Mouse (Mus musculus): Measurements from ENCODE around the gene AI467606. TPM values are rescaled to one million over a fixed set of nuclear protein-coding genes. Genes with fewer than 3 reads are reported as not detected.
"Not testable (repeated sequence)": the region's sequence is repeated elsewhere in the genome, so short reads cannot be mapped to it uniquely, and the experiment has no call there.

Gene AI467606
- polyA plus RNA-seq, 1 experiment from 2014 or later: 8.3 TPM

GRCm38 (mm10) chr7:127082995-127083394 is 8.2 kb upstream of the AI467606 start:
- Histone ChIP-seq H3K27ac (no peak overlapping the region), H3K9ac (no peak overlapping the region), H3K4me2 (no peak overlapping the region), H3K36me3 (no peaks in the 10 kb centered on the region), H3K9me3 (replicated peaks) (no peaks in the 10 kb centered on the region), H3K4me1 (peaks cover 55% of the 10 kb centered on the region), H3K4me3 (no peak overlapping the region), H3K27me3 (replicated peaks) (no peaks in the 10 kb centered on the region)
- 17% methylated on average over 2 of the region's 2 CpGs for WGBS (ENCODE audit: insufficient replicate concordance)
- ATAC-seq: no peak

- H3K27me3 ChIP-seq (replicated peaks): no peaks in the 10 kb centered on the region
- H3K36me3 ChIP-seq: no peaks in the 10 kb centered on the region
- H3K4me3 ChIP-seq: no peak overlapping the region
- H3K9ac ChIP-seq: no peak overlapping the region; the same call in 1 of the 2 replicates
- H3K9me3 ChIP-seq (replicated peaks): no peaks in the 10 kb centered on the region
- ATAC-seq: 0 out of 2 replicates have a peak, but pooled peaks have one; percentile 31
- H3K4me1 ChIP-seq: peaks cover 59% of the 10 kb centered on the region
- no peak overlapping the region for H3K4me2 ChIP-seq
- WGBS (ENCODE audit: insufficient replicate concordance): 53% methylated on average over 4 of the region's 4 CpGs
- H3K27ac ChIP-seq: peak overlapping the region; percentile 46; the same call in 1 of the 2 replicates
Measured at GRCm38 (mm10) chr7:127083689-127084088, 7.5 kb upstream of the AI467606 start.

- Histone ChIP-seq H3K9me3 (replicated peaks) (no peaks in the 10 kb centered on the region), H3K27me3 (replicated peaks) (no peaks in the 10 kb centered on the region), H3K36me3 (no peaks in the 10 kb centered on the region), H3K27ac (0 out of 2 replicates have a peak overlapping the region, but pooled peaks have one; percentile 20), H3K4me2 (no peak overlapping the region), H3K4me3 (no peak overlapping the region), H3K9ac (no peak overlapping the region), H3K4me1 (peaks cover 70% of the 10 kb centered on the region)
- 71% methylated on average over 2 of the region's 2 CpGs for WGBS (ENCODE audit: insufficient replicate concordance)
- ATAC-seq: no peak
Measured at GRCm38 (mm10) chr7:127084794-127085193, 6.4 kb upstream of the AI467606 start.

- not testable (repeated sequence) for H3K9me3 ChIP-seq (replicated peaks); H3K36me3 ChIP-seq; H3K4me3 ChIP-seq; H3K27me3 ChIP-seq (replicated peaks); H3K9ac ChIP-seq
- WGBS (ENCODE audit: insufficient replicate concordance): 31% methylated on average over 6 of the region's 6 CpGs
- peak overlapping the region; percentile 24; the same call in 1 of the 2 replicates for H3K4me2 ChIP-seq
- H3K27ac ChIP-seq: peak overlapping the region; percentile 80
- peaks cover 80% of the 10 kb centered on the region for H3K4me1 ChIP-seq
- ATAC-seq: peak; percentile 49; the same call in 1 of the 2 replicates
Measured at GRCm38 (mm10) chr7:127085751-127086150, 5.4 kb upstream of the AI467606 start.

- 58% methylated on average over 6 of the region's 6 CpGs for WGBS (ENCODE audit: insufficient replicate concordance)
- H3K27me3 ChIP-seq (replicated peaks); H3K36me3 ChIP-seq; ATAC-seq; H3K9ac ChIP-seq; H3K4me3 ChIP-seq; H3K9me3 ChIP-seq (replicated peaks): not testable (repeated sequence)
- H3K4me1 ChIP-seq: peaks cover 90% of the 10 kb centered on the region
- 0 out of 2 replicates have a peak within 1 kb of the TSS, but pooled peaks have one; percentile 16 for H3K4me2 ChIP-seq
- H3K27ac ChIP-seq: peak within 1 kb of the TSS; percentile 80
Measured at GRCm38 (mm10) chr7:127087278-127088010, 3.7 kb upstream of the AI467606 start, which contains the start of gene Zg16. Gene Zg16 (minus strand): TSS chr7:127087328.

- H3K4me1 ChIP-seq: peaks cover 90% of the 10 kb centered on the region
- H3K4me2 ChIP-seq: no peak overlapping the region
- H3K9me3 ChIP-seq (replicated peaks): no peaks in the 10 kb centered on the region
- no peak overlapping the region for H3K9ac ChIP-seq
- 51% methylated on average over 3 of the region's 3 CpGs for WGBS (ENCODE audit: insufficient replicate concordance)
- no peak for ATAC-seq
- H3K4me3 ChIP-seq: no peak overlapping the region
- peaks cover 9% of the 10 kb centered on the region for H3K36me3 ChIP-seq
- no peaks in the 10 kb centered on the region for H3K27me3 ChIP-seq (replicated peaks)
- H3K27ac ChIP-seq: peak overlapping the region; percentile 80
Measured at GRCm38 (mm10) chr7:127088083-127088482, 3.1 kb upstream of the AI467606 start.

- Histone ChIP-seq H3K4me2 (peak overlapping the region; percentile 86), H3K27ac (peak overlapping the region; percentile 86), H3K27me3 (replicated peaks) (no peaks in the 10 kb centered on the region), H3K36me3 (peaks cover 14% of the 10 kb centered on the region), H3K4me1 (peaks cover 88% of the 10 kb centered on the region), H3K9me3 (replicated peaks) (no peaks in the 10 kb centered on the region), H3K9ac (peak overlapping the region; percentile 62), H3K4me3 (peak overlapping the region; percentile 37)
- 10% methylated on average over 27 of the region's 27 CpGs for WGBS (ENCODE audit: insufficient replicate concordance)
- ATAC-seq: peak; percentile 46
Measured at GRCm38 (mm10) chr7:127088901-127089845, 2.0 kb upstream of the AI467606 start.

GRCm38 (mm10) chr7:127090154-127091113 is 725 bp upstream of the AI467606 start:
- 37% methylated on average over 19 of the region's 20 CpGs for WGBS (ENCODE audit: insufficient replicate concordance)
- H3K36me3 ChIP-seq: peaks cover 16% of the 10 kb centered on the region
- peak overlapping the region; percentile 86 for H3K27ac ChIP-seq
- peak overlapping the region; percentile 86 for H3K4me2 ChIP-seq
- no peaks in the 10 kb centered on the region for H3K9me3 ChIP-seq (replicated peaks)
- H3K9ac ChIP-seq: peak overlapping the region; percentile 78
- peak overlapping the region; percentile 63 for H3K4me3 ChIP-seq
- H3K27me3 ChIP-seq (replicated peaks): no peaks in the 10 kb centered on the region
- peak; percentile 8 for ATAC-seq
- peaks cover 79% of the 10 kb centered on the region for H3K4me1 ChIP-seq

- no peak for ATAC-seq
- H3K4me3 ChIP-seq: no peak overlapping the region
- 75% methylated on average over 3 of the region's 3 CpGs for WGBS (ENCODE audit: insufficient replicate concordance)
- no peak overlapping the region for H3K4me2 ChIP-seq
- H3K9ac ChIP-seq: no peak overlapping the region
- H3K4me1 ChIP-seq: peaks cover 57% of the 10 kb centered on the region
- no peak overlapping the region for H3K27ac ChIP-seq
- peaks cover 16% of the 10 kb centered on the region for H3K36me3 ChIP-seq
- no peaks in the 10 kb centered on the region for H3K27me3 ChIP-seq (replicated peaks)
- H3K9me3 ChIP-seq (replicated peaks): no peaks in the 10 kb centered on the region; the same call in 1 of the 2 replicates
Measured at GRCm38 (mm10) chr7:127093914-127094313, 2.8 kb downstream of the AI467606 start.

GRCm38 (mm10) chr7:127096456-127096855 is 5.3 kb downstream of the AI467606 start:
- Histone ChIP-seq H3K4me1 (peaks cover 39% of the 10 kb centered on the region), H3K27ac (no peak overlapping the region), H3K9ac (no peak overlapping the region), H3K27me3 (replicated peaks) (no peaks in the 10 kb centered on the region), H3K4me2 (no peak overlapping the region), H3K9me3 (replicated peaks) (no peaks in the 10 kb centered on the region; the same call in 1 of the 2 replicates), H3K36me3 (peaks cover 16% of the 10 kb centered on the region), H3K4me3 (no peak overlapping the region)
- 73% methylated on average over 7 of the region's 7 CpGs for WGBS (ENCODE audit: insufficient replicate concordance)
- ATAC-seq: no peak

- WGBS (ENCODE audit: insufficient replicate concordance): 61% methylated on average over 5 of the region's 5 CpGs
- ATAC-seq: peak; percentile 55
- no peaks in the 10 kb centered on the region for H3K27me3 ChIP-seq (replicated peaks)
- no peak overlapping the region for H3K4me2 ChIP-seq
- H3K4me1 ChIP-seq: peaks cover 26% of the 10 kb centered on the region
- H3K9ac ChIP-seq: no peak overlapping the region
- H3K36me3 ChIP-seq: peaks cover 4% of the 10 kb centered on the region; the same call in 1 of the 2 replicates
- no peaks in the 10 kb centered on the region; the same call in 1 of the 2 replicates for H3K9me3 ChIP-seq (replicated peaks)
- H3K4me3 ChIP-seq: no peak overlapping the region
- no peak overlapping the region; the same call in 1 of the 2 replicates for H3K27ac ChIP-seq
Measured at GRCm38 (mm10) chr7:127098521-127098920, 7.4 kb downstream of the AI467606 start.

Measured in liver, embryonic 12.5 days (tissue).